Mouse (Mus musculus) liver, adult (tissue): Measurements from ENCODE around the gene B3galt4.
A peak's percentile ranks its signal among the peaks of the same experiment; 100 is the strongest.

Experiments used
- GATA4 ChIP-seq: IDR thresholded peaks from 2 replicates; pipeline ENCODE4 v1.6.1; 2014; ENCODE audit warnings: mild to moderate bottlenecking, low read length; ENCODE audit not compliant: insufficient replicate concordance

The B3galt4 gene

GRCm38 (mm10) chr17:33952879-33953278 is 1.6 kb upstream of the B3galt4 start:
- TF ChIP-seq GATA4 = no peak

- TF ChIP-seq GATA4 = no peak
Observed at GRCm38 (mm10) chr17:33950131-33950625, 1.1 kb downstream of the B3galt4 start.

GRCm38 (mm10) chr17:33948905-33949537 is 2.3 kb downstream of the B3galt4 start:
- no peak for TF ChIP-seq GATA4

- no peak for TF ChIP-seq GATA4
Observed at GRCm38 (mm10) chr17:33948090-33948904, 3.0 kb downstream of the B3galt4 start.

GRCm38 (mm10) chr17:33947430-33948089 is 3.7 kb downstream of the B3galt4 start:
- no peak for TF ChIP-seq GATA4

- no peak for TF ChIP-seq GATA4
Observed at GRCm38 (mm10) chr17:33943454-33943853, 7.8 kb downstream of the B3galt4 start.

- no peak for TF ChIP-seq GATA4
Observed at GRCm38 (mm10) chr17:33941381-33941780, 9.9 kb downstream of the B3galt4 start.

- no peak for TF ChIP-seq GATA4
Observed at GRCm38 (mm10) chr17:33940981-33941380, 10.3 kb downstream of the B3galt4 start.

GRCm38 (mm10) chr17:33940206-33940805 is 11.0 kb downstream of the B3galt4 start, which contains the start of the genes Pfdn6 and Wdr46:
Pfdn6 (minus strand) TSS chr17:33940343.
Wdr46 (plus strand) TSS chr17:33940660.
- peak; percentile 82; the same call in 1 of the 2 replicates for TF ChIP-seq GATA4

- no peak for TF ChIP-seq GATA4
Observed at GRCm38 (mm10) chr17:33938783-33939182, 12.5 kb downstream of the B3galt4 start.

- TF ChIP-seq GATA4 = no peak
Observed at GRCm38 (mm10) chr17:33936993-33937392, 14.3 kb downstream of the B3galt4 start.

GRCm38 (mm10) chr17:33935422-33936055 is 15.7 kb downstream of the B3galt4 start:
- no peak for TF ChIP-seq GATA4

GRCm38 (mm10) chr17:33932970-33933369 is 18.3 kb downstream of the B3galt4 start:
- TF ChIP-seq GATA4 = no peak

- TF ChIP-seq GATA4 = no peak
Observed at GRCm38 (mm10) chr17:33932448-33932847, 18.8 kb downstream of the B3galt4 start.

GRCm38 (mm10) chr17:33931947-33932346 is 19.3 kb downstream of the B3galt4 start:
- TF ChIP-seq GATA4 = no peak
